Mouse (Mus musculus) forebrain, embryonic 11.5 days (tissue): ENCODE measurements around the gene Cxcr4. TPM values are rescaled to one million over a fixed set of nuclear protein-coding genes. Genes with fewer than 3 reads are reported as not detected.

Source experiments
- ATAC-seq: fragments of 200-750 bp; cut with Nextera tagmentation; replicated peaks from 2 replicates; pipeline ENCODE4 v1.8.0; 2017; ENCODE audit warnings: moderate TSS enrichment; ENCODE audit not compliant: low FRiP score
- DNase-seq: peaks from one replicate; pipeline ENCODE4 v3.0.0-alpha.2; 2017; ENCODE audit warnings: low spot score
- H3K27ac ChIP-seq: fragments of 300-500 bp; sonication (generic); 2 replicates; pipeline ENCODE4 v1.5.1; 2014; ENCODE audit warnings: low read depth, low read length
- H3K27me3 ChIP-seq: fragments of 300-500 bp; sonication (generic); 2 replicates; pipeline ENCODE4 v1.6.1; 2014; ENCODE audit warnings: mild to moderate bottlenecking, low read length, mixed read lengths; ENCODE audit not compliant: control insufficient read depth, insufficient read depth
- H3K36me3 ChIP-seq: fragments of 300-500 bp; sonication (generic); 2 replicates; pipeline ENCODE4 v1.6.1; 2014; ENCODE audit warnings: mild to moderate bottlenecking, low read length, moderate library complexity, mixed read lengths; ENCODE audit not compliant: control insufficient read depth, insufficient read depth
- H3K4me1 ChIP-seq: fragments of 300-500 bp; sonication (generic); replicated peaks from 2 replicates; pipeline ENCODE4 v1.6.1; 2014; ENCODE audit warnings: low read length, mixed read lengths; ENCODE audit not compliant: control insufficient read depth, insufficient read depth
- H3K4me2 ChIP-seq: fragments of 300-500 bp; sonication (generic); 2 replicates; pipeline ENCODE4 v1.6.1; 2014; ENCODE audit warnings: low read depth, mild to moderate bottlenecking, low read length, moderate library complexity, mixed read lengths; ENCODE audit not compliant: severe bottlenecking
- H3K4me3 ChIP-seq: fragments of 300-500 bp; sonication (generic); 2 replicates; pipeline ENCODE4 v1.5.1; 2014; ENCODE audit warnings: low read depth, low read length
- H3K9ac ChIP-seq: fragments of 300-500 bp; sonication (generic); 2 replicates; pipeline ENCODE4 v1.6.1; 2014; ENCODE audit warnings: low read length
- H3K9me3 ChIP-seq: fragments of 300-500 bp; sonication (generic); 2 replicates; pipeline ENCODE4 v1.6.1; 2016; ENCODE audit warnings: low read length, mixed read lengths; ENCODE audit not compliant: control insufficient read depth
- whole genome bisulfite sequencing: fragments of 180-500 bp; shearing (Covaris S2); extraction: QIAGEN DNeasy Blood & Tissue Kit; methylation state at CpG from one replicate; pipeline ENCODE4 v1.1.7; 2014; 5-methylcytosine and 5-hydroxymethylcytosine counted together
- polyA plus RNA-seq: library from polyadenylated mRNA; unstranded; fragments of >200 nt; fragmentation: Nextera tagmentation; extraction: Ambion mirVana; gene quantifications from 2 replicates; pipeline ENCODE4 v1.2.1, GENCODE M21; 2014

Cxcr4 gene
- polyA plus RNA-seq, 1 experiment from 2014 or later, result 10.0 TPM

- H3K36me3 ChIP-seq, result peaks cover 7% of the 10 kb centered on the region; the same call in 1 of the 2 replicates
These were observed 938 bp upstream of the Cxcr4 start for GRCm38 (mm10) chr1:128592961-128593501.

GRCm38 (mm10) chr1:128591721-128592210 is 327 bp downstream of the Cxcr4 start:
- no peaks in the 10 kb centered on the region for H3K9me3 ChIP-seq
- peak overlapping the region; percentile 85 for H3K9ac ChIP-seq
- DNase-seq, result peak; percentile 79
- 0% methylated on average over 20 of the region's 20 CpGs for WGBS
- H3K4me1 ChIP-seq, result peaks cover 34% of the 10 kb centered on the region
- peak overlapping the region; percentile 52 for H3K4me3 ChIP-seq
- H3K4me2 ChIP-seq, result peak overlapping the region; percentile 75
- 0 out of 2 replicates have a peak, but pooled peaks cover 2% of the 10 kb centered on the region for H3K27me3 ChIP-seq
- peak; percentile 22 for ATAC-seq
- H3K27ac ChIP-seq, result peak overlapping the region; percentile 82
- peaks cover 7% of the 10 kb centered on the region; the same call in 1 of the 2 replicates for H3K36me3 ChIP-seq

More at GRCm38 (mm10) chr1:128592961-128593501, 938 bp upstream of the Cxcr4 start:
- H3K9ac ChIP-seq, result peak overlapping the region; percentile 57
- DNase-seq (peak; percentile 68), ATAC-seq (peak; percentile 32)
- under 1% methylated on average over 24 of the region's 24 CpGs for WGBS
- no peaks in the 10 kb centered on the region for H3K9me3 ChIP-seq
- H3K27ac ChIP-seq, result peak overlapping the region; percentile 43; the same call in 1 of the 2 replicates
- peaks cover 33% of the 10 kb centered on the region for H3K4me1 ChIP-seq
- peak overlapping the region; percentile 52 for H3K4me3 ChIP-seq
- H3K27me3 ChIP-seq, result 0 out of 2 replicates have a peak, but pooled peaks cover 2% of the 10 kb centered on the region
- peak overlapping the region; percentile 75 for H3K4me2 ChIP-seq

GRCm38 (mm10) chr1:128590816-128591720 is 1.0 kb downstream of the Cxcr4 start:
- Histone ChIP-seq H3K9ac (peak overlapping the region; percentile 85), H3K4me2 (peak overlapping the region; percentile 75), H3K27me3 (0 out of 2 replicates have a peak, but pooled peaks cover 2% of the 10 kb centered on the region), H3K4me1 (peaks cover 35% of the 10 kb centered on the region), H3K36me3 (peaks cover 7% of the 10 kb centered on the region; the same call in 1 of the 2 replicates), H3K9me3 (no peaks in the 10 kb centered on the region), H3K4me3 (peak overlapping the region; percentile 52), H3K27ac (peak overlapping the region; percentile 82)
- ATAC-seq (peak; percentile 7), DNase-seq (peak; percentile 81)
- WGBS, result under 1% methylated on average over 63 of the region's 63 CpGs

- H3K36me3 ChIP-seq, result peaks cover 7% of the 10 kb centered on the region; the same call in 1 of the 2 replicates
- peak overlapping the region; percentile 52 for H3K4me3 ChIP-seq
- H3K27ac ChIP-seq, result no peak overlapping the region
- H3K9me3 ChIP-seq, result no peaks in the 10 kb centered on the region
- 0 out of 2 replicates have a peak, but pooled peaks cover 2% of the 10 kb centered on the region for H3K27me3 ChIP-seq
- peaks cover 30% of the 10 kb centered on the region for H3K4me1 ChIP-seq
- H3K4me2 ChIP-seq, result peak overlapping the region; percentile 75
- ATAC-seq, result no peak
- WGBS, result 1% methylated on average over 6 of the region's 6 CpGs
- DNase-seq, result no peak
- H3K9ac ChIP-seq, result peak overlapping the region; percentile 41; the same call in 1 of the 2 replicates
These were observed 2.1 kb downstream of the Cxcr4 start for GRCm38 (mm10) chr1:128590011-128590410.

- no peak overlapping the region for H3K9ac ChIP-seq
- peaks cover 7% of the 10 kb centered on the region; the same call in 1 of the 2 replicates for H3K36me3 ChIP-seq
- no peak for ATAC-seq
- H3K4me2 ChIP-seq, result peak overlapping the region; percentile 75; the same call in 1 of the 2 replicates
- H3K4me3 ChIP-seq, result peak overlapping the region; percentile 52; the same call in 1 of the 2 replicates
- no peaks in the 10 kb centered on the region for H3K9me3 ChIP-seq
- 0 out of 2 replicates have a peak, but pooled peaks cover 2% of the 10 kb centered on the region for H3K27me3 ChIP-seq
- H3K27ac ChIP-seq, result no peak overlapping the region
- peaks cover 26% of the 10 kb centered on the region for H3K4me1 ChIP-seq
- 84% methylated on average over 9 of the region's 9 CpGs for WGBS
- no peak for DNase-seq
These were observed 2.6 kb downstream of the Cxcr4 start for GRCm38 (mm10) chr1:128589488-128589887.

- H3K27me3 ChIP-seq, result no peaks in the 10 kb centered on the region
- no peak for DNase-seq
- WGBS, result 59% methylated on average over 2 of the region's 2 CpGs
- H3K36me3 ChIP-seq, result peaks cover 7% of the 10 kb centered on the region; the same call in 1 of the 2 replicates
- H3K9me3 ChIP-seq, result no peaks in the 10 kb centered on the region
- peaks cover 20% of the 10 kb centered on the region; the same call in 1 of the 2 replicates for H3K4me1 ChIP-seq
- no peak for ATAC-seq
- H3K4me3 ChIP-seq, result no peak overlapping the region
- no peak overlapping the region for H3K9ac ChIP-seq
- no peak overlapping the region for H3K27ac ChIP-seq
- H3K4me2 ChIP-seq, result no peak overlapping the region
These were observed 3.8 kb downstream of the Cxcr4 start for GRCm38 (mm10) chr1:128588337-128588736.

- peaks cover 7% of the 10 kb centered on the region; the same call in 1 of the 2 replicates for H3K36me3 ChIP-seq
- DNase-seq (no peak), ATAC-seq (no peak)
- H3K4me1 ChIP-seq, result peaks cover 13% of the 10 kb centered on the region; the same call in 1 of the 2 replicates
- peak overlapping the region; percentile 42; the same call in 1 of the 2 replicates for H3K27ac ChIP-seq
- no peak overlapping the region for H3K4me2 ChIP-seq
- H3K9ac ChIP-seq, result no peak overlapping the region
- no peak overlapping the region for H3K4me3 ChIP-seq
- 78% methylated on average over 8 of the region's 8 CpGs for WGBS
- no peaks in the 10 kb centered on the region for H3K27me3 ChIP-seq
- H3K9me3 ChIP-seq, result no peaks in the 10 kb centered on the region
These were observed 4.9 kb downstream of the Cxcr4 start for GRCm38 (mm10) chr1:128586928-128587780.
